25 mouse cellular contexts compared by ENCODE assay signal in the genomic region with DNA sequence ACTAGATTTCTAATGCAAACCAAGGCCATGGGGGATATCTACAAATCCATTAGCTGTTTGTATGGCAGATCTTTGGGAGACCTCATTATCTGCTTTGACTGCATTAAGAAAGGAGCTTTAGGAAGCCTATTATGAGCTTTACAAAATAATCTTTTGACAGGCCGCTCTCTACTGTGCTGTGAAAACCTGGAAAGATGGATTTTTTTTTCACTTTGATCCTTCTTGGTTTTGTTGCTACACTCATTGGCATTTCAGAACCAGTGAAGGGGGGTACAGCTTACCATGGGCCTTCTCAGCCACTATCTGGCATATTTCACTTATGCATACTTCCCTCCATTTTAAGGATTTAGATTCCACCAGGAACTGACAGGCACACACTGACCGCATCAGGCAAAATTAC.
"Had no signal": no experiment of that assay in that cellular context is flagged by ENCODE, and none has a peak within 500 bp of the region (broad histone marks: within the 10 kb centered on the region; RNA-seq: fewer than 3 reads in every experiment).

No protein-coding gene starts in this region.

- DNase-seq: gastrocnemius, postnatal 14 days; gastrocnemius, postnatal 36 days; heart, adult 11 months; heart, adult 2 months; heart, postnatal 14 days; heart, postnatal 36 days; kidney, adult 11 months; kidney, adult 2 months; kidney, adult 9 months; kidney, postnatal 14 days; kidney, postnatal 36 days; layer of hippocampus, adult 9-11 months; layer of hippocampus, postnatal 36 days; left cerebral cortex, postnatal 4 days had no signal

- H3K4me3 ChIP-seq: heart, adult 2 months; heart, embryonic 13.5 days; heart, embryonic 15.5 days; hindbrain, embryonic 13.5 days; hindbrain, embryonic 15.5 days; kidney, embryonic 15.5 days; limb, embryonic 13.5 days; limb, embryonic 15.5 days had no signal

- H3K9me3 ChIP-seq: heart, embryonic 13.5 days; heart, embryonic 15.5 days; hindbrain, embryonic 13.5 days; hindbrain, embryonic 15.5 days; kidney, embryonic 15.5 days; limb, embryonic 13.5 days; limb, embryonic 15.5 days had no signal

- H3K27ac ChIP-seq: heart, adult 2 months; heart, embryonic 13.5 days; heart, embryonic 15.5 days; hindbrain, embryonic 13.5 days; hindbrain, embryonic 15.5 days; hindbrain, postnatal 0 days; kidney, embryonic 15.5 days; kidney, postnatal 0 days; limb, embryonic 13.5 days; limb, embryonic 15.5 days had no signal

- H3K27me3 ChIP-seq: heart, embryonic 13.5 days; heart, embryonic 15.5 days; hindbrain, embryonic 13.5 days; hindbrain, embryonic 15.5 days; kidney, embryonic 15.5 days; limb, embryonic 13.5 days; limb, embryonic 15.5 days had no signal

- ATAC-seq: hindbrain, postnatal 0 days; intestine, embryonic 16.5 days had no signal

- H3K9ac ChIP-seq: heart, embryonic 13.5 days; heart, embryonic 15.5 days; hindbrain, embryonic 13.5 days; hindbrain, embryonic 15.5 days; kidney, embryonic 15.5 days; limb, embryonic 13.5 days; limb, embryonic 15.5 days had no signal

- H3K36me3 ChIP-seq: heart, embryonic 13.5 days; heart, embryonic 15.5 days; hindbrain, embryonic 13.5 days; hindbrain, embryonic 15.5 days; kidney, embryonic 15.5 days; limb, embryonic 13.5 days; limb, embryonic 15.5 days had no signal

- H3K4me1 ChIP-seq: heart, embryonic 13.5 days; heart, embryonic 15.5 days; hindbrain, embryonic 13.5 days; hindbrain, embryonic 15.5 days; kidney, embryonic 15.5 days; limb, embryonic 13.5 days; limb, embryonic 15.5 days had no signal

- H3K4me2 ChIP-seq: heart, embryonic 11.5 days; heart, embryonic 13.5 days; heart, embryonic 15.5 days; hindbrain, embryonic 13.5 days; hindbrain, embryonic 15.5 days; kidney, embryonic 15.5 days; limb, embryonic 13.5 days; limb, embryonic 15.5 days had no signal
